Mouse (Mus musculus) kidney, adult 2 months (tissue): ENCODE data around the gene Olfr157. TPM values are rescaled to one million over a fixed set of nuclear protein-coding genes. Genes with fewer than 3 reads are reported as not detected.

ENCODE experiments used
- DNase-seq: peaks from one replicate; pipeline ENCODE4 v3.0.0; 2021
- H3K27ac ChIP-seq: fragments of 200-500 bp; 2 replicates; pipeline ENCODE4 v1.5.1; 2012; ENCODE audit warnings: low read depth, low read length, control low read depth, inconsistent platforms; ENCODE audit not compliant: insufficient read depth
- H3K27me3 ChIP-seq: fragments of 200-500 bp; replicated peaks from 2 replicates; pipeline ENCODE4 v1.6.1; 2012; ENCODE audit warnings: mild to moderate bottlenecking, moderate library complexity, low read length, inconsistent platforms; ENCODE audit not compliant: control insufficient read depth, insufficient read depth
- H3K36me3 ChIP-seq: fragments of 200-500 bp; 2 replicates; pipeline ENCODE4 v1.6.1; 2012; ENCODE audit warnings: mild to moderate bottlenecking, moderate library complexity, low read length, inconsistent platforms; ENCODE audit not compliant: control insufficient read depth, insufficient read depth
- H3K4me1 ChIP-seq: fragments of 200-500 bp; 2 replicates; pipeline ENCODE4 v1.6.1; 2011; ENCODE audit warnings: low read length; ENCODE audit not compliant: control insufficient read depth, insufficient read depth
- H3K4me3 ChIP-seq: fragments of 200-500 bp; 2 replicates; pipeline ENCODE4 v1.5.1; 2011; ENCODE audit warnings: mild to moderate bottlenecking, low read depth, low read length, control low read depth; ENCODE audit not compliant: insufficient read depth
- CTCF ChIP-seq: fragments of 200-500 bp; conservative IDR thresholded peaks from 2 replicates; pipeline ENCODE4 v1.5.1; 2011; ENCODE audit warnings: low read depth, mild to moderate bottlenecking, control low read depth, low read length, moderate library complexity, mixed read lengths; ENCODE audit not compliant: insufficient read depth, insufficient read length
- POLR2A ChIP-seq: fragments of 200-500 bp; IDR thresholded peaks from one replicate; pipeline ENCODE4 v1.6.1; 2011; ENCODE audit warnings: low read depth, low read length, control low read depth
- WGBS: fragments of 180-500 bp; shearing (Covaris S2); methylation state at CpG from one replicate; pipeline ENCODE4 v1.1.7; 2018; 5-methylcytosine and 5-hydroxymethylcytosine counted together
- polyA plus RNA-seq: library from polyadenylated mRNA; depleted of rRNA; stranded (reverse); fragments of >200 nt; gene quantifications from 2 replicates; pipeline ENCODE4 v1.2.3, GENCODE M21; 2012; rRNA removed

Gene Olfr157
- polyA plus RNA-seq, 1 experiment: not detected

GRCm38 (mm10) chr4:43795296-43795695 lies 44.7 kb downstream of the Olfr157 start:
- Histone ChIP-seq H3K27ac (no peak overlapping the region), H3K4me1 (no peaks in the 10 kb centered on the region), H3K27me3 (no peaks in the 10 kb centered on the region; the same call in 1 of the 2 replicates), H3K4me3 (no peak overlapping the region), H3K36me3 (no peaks in the 10 kb centered on the region)
- no peak for TF ChIP-seq CTCF
- no peak for TF ChIP-seq POLR2A
- DNase-seq: no peak
- WGBS: 79% methylated on average over 6 of the region's 6 CpGs

Other genes starting within 250 kb of the Olfr157 start
- gene Npr2, start 208.3 kb downstream of the Olfr157 start, polyA plus RNA-seq: 38.0 and 41.5 TPM in 2 replicates
- gene Spag8, start 186.6 kb downstream of the Olfr157 start, polyA plus RNA-seq: 2.2 and 2.4 TPM in 2 replicates
- gene Hint2, start 183.7 kb downstream of the Olfr157 start, polyA plus RNA-seq: 374 and 465 TPM in 2 replicates
- gene Tmem8b, start 171.2 kb downstream of the Olfr157 start, polyA plus RNA-seq: 8.3 and 8.6 TPM in 2 replicates
- 0.09 and 0.12 TPM in 2 replicates for gene Fam221b, start 171.1 kb downstream of the Olfr157 start, polyA plus RNA-seq
- not detected in 2 replicates for gene Olfr70, start 139.4 kb downstream of the Olfr157 start, polyA plus RNA-seq
- gene Olfr71, start 129.9 kb downstream of the Olfr157 start, polyA plus RNA-seq: not detected in 2 replicates
- 4.8 and 5.1 TPM in 2 replicates for gene Hrct1, start 113.0 kb downstream of the Olfr157 start, polyA plus RNA-seq
- 2.4 and 2.5 TPM in 2 replicates for gene Spaar, start 110.2 kb downstream of the Olfr157 start, polyA plus RNA-seq
- not detected in 2 replicates for gene Olfr159, start 69.2 kb downstream of the Olfr157 start, polyA plus RNA-seq
- gene Olfr156, start 16.3 kb downstream of the Olfr157 start, polyA plus RNA-seq: not detected in 2 replicates
- gene Olfr155, start 11.4 kb upstream of the Olfr157 start, polyA plus RNA-seq: not detected in 2 replicates
- 8.5 and 10.3 TPM in 2 replicates for gene Reck, start 35.3 kb upstream of the Olfr157 start, polyA plus RNA-seq
- gene Glipr2, start 117.2 kb upstream of the Olfr157 start, polyA plus RNA-seq: 3.3 and 4.7 TPM in 2 replicates
- 0.12 and 0.13 TPM in 2 replicates for gene Ccin, start 143.3 kb upstream of the Olfr157 start, polyA plus RNA-seq
- 212 and 261 TPM in 2 replicates for gene Clta, start 164.3 kb upstream of the Olfr157 start, polyA plus RNA-seq
- gene Gne, start 244.0 kb upstream of the Olfr157 start, polyA plus RNA-seq: 26.2 and 26.4 TPM in 2 replicates